Mouse (Mus musculus) lung, embryonic 14.5 days (tissue): Measurements from ENCODE around the gene Hspa12a. TPM values are rescaled to one million over a fixed set of nuclear protein-coding genes. Genes with fewer than 3 reads are reported as not detected.
A peak's percentile ranks its signal among the peaks of the same experiment; 100 is the strongest.

ENCODE experiments used
- ATAC-seq: fragments of 200-750 bp; cut with Nextera tagmentation; 2 replicates; pipeline ENCODE4 v1.8.0; 2017; ENCODE audit warnings: mild to moderate bottlenecking, moderate TSS enrichment, moderate library complexity; ENCODE audit not compliant: insufficient read depth
- DNase-seq: peaks from one replicate; pipeline ENCODE4 v3.0.0-alpha.2; 2015
- H3K27ac ChIP-seq: fragments of 300-500 bp; sonication (generic); 2 replicates; pipeline ENCODE4 v1.5.1; 2014; ENCODE audit warnings: low read depth, mild to moderate bottlenecking, moderate library complexity
- H3K27me3 ChIP-seq: fragments of 300-500 bp; sonication (generic); 2 replicates; pipeline ENCODE4 v1.6.1; 2014; ENCODE audit warnings: low read length, control low read depth; ENCODE audit not compliant: insufficient read depth
- H3K36me3 ChIP-seq: fragments of 300-500 bp; sonication (generic); 2 replicates; pipeline ENCODE4 v1.6.1; 2014; ENCODE audit warnings: control low read depth; ENCODE audit not compliant: insufficient read depth
- H3K4me1 ChIP-seq: fragments of 300-500 bp; sonication (generic); 2 replicates; pipeline ENCODE4 v1.6.1; 2014; ENCODE audit warnings: antibody characterized with exemption, control low read depth; ENCODE audit not compliant: insufficient read depth
- H3K4me2 ChIP-seq: fragments of 300-500 bp; sonication (generic); 2 replicates; pipeline ENCODE4 v1.6.1; 2014; ENCODE audit warnings: mild to moderate bottlenecking
- H3K4me3 ChIP-seq: fragments of 300-500 bp; sonication (generic); 2 replicates; pipeline ENCODE4 v1.5.1; 2014; ENCODE audit warnings: low read depth, low read length
- H3K9ac ChIP-seq: fragments of 300-500 bp; sonication (generic); 2 replicates; pipeline ENCODE4 v1.6.1; 2014
- H3K9me3 ChIP-seq: fragments of 300-500 bp; sonication (generic); 2 replicates; pipeline ENCODE4 v1.6.1; 2016; ENCODE audit warnings: low read depth, low read length, control low read depth
- CTCF ChIP-seq: IDR thresholded peaks from 2 replicates; pipeline ENCODE4 v1.5.1; 2016; ENCODE audit warnings: antibody characterized with exemption, low read depth
- WGBS: fragments of 180-500 bp; shearing (Covaris S2); extraction: QIAGEN DNeasy Blood & Tissue Kit; methylation state at CpG from one replicate; pipeline ENCODE4 v1.1.7; 2014; 5-methylcytosine and 5-hydroxymethylcytosine counted together
- polyA plus RNA-seq: library from polyadenylated mRNA; unstranded; fragments of >200 nt; fragmentation: Nextera tagmentation; extraction: Ambion mirVana; gene quantifications from 2 replicates; pipeline ENCODE4 v1.2.1, GENCODE M21; 2014

The Hspa12a gene
- 3.9 and 4.6 TPM in 2 replicates for polyA plus RNA-seq

DNA sequence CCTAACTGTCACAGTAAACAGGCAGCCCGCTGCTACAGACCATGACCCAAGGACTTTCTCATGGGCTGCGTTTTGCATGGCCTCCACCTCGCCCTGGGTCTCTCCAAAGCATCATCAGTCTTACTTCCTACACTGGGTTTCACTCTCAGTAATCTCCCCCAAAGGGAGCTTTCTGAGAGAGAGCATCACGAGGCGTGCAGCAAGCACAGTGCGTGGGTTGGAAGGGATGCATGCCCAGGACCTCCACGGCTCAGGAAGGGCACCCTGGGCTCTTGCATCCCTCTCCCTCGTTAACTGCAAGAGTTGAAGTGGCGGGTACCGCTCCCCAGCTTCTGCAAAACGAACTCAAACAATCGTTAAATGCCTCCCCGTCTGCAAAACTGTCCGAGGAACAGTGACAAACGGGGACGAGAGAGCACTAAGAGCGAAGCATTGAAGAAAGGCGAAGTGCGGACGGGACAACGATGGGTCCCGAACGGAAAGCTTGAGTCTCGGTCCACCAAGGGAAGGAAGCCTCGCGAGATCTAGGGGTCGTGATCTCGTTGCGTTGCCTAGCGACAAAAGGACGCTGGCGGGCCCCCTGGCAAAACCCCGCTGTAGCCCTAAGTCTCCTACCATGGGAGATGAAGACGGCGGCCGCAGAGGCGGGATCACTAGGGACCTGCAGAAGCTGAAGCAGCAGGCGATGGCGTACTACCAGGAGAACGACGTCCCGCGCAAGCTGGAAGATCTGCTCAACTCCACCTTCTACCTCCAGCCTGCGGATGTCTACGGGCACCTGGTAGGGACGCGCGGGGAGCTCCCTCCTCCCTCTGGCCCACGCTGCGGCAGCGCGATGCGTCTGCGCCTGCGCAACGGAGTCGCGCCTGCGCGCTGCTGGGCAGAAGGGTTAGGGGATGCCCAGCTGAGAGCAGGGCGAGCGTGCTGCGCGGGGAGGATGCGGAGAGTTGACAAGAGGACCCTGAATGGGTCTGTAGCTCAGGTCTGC lies at the start of gene Hspa12a, which contains the start of gene Eno4:
Hspa12a (minus strand) TSS at position 814 of the 988 bp plus-strand sequence.
Eno4 (plus strand) TSS at position 585 of the 988 bp plus-strand sequence.
- DNase-seq, result peak; percentile 99
- peak within 1 kb of the TSS; percentile 64 for H3K4me3 ChIP-seq
- peak; percentile 98 for ATAC-seq

DNA sequence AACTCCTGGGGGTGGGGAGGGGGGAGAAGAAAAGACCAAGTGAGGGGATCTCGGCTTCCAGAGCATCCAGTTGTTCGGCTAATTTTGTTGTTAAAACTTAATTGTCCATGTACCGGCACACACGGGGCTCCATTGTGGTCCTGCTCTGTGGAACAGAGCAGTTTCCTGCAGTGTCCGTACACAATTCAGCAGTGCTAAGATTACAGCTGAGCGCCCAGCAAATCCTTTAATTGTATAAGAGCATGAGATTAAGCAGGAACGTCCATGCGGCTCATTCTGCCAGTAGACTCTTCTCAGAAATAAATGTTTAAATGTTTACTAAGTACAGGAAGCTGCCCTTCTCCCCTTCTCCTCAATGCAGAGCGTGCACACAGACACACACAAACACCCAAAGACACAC lies 38.1 kb upstream of the Hspa12a start:
- Histone ChIP-seq H3K27ac (no peak overlapping the region), H3K4me3 (no peak overlapping the region), H3K9ac (no peak overlapping the region), H3K4me1 (no peaks in the 10 kb centered on the region), H3K4me2 (no peak overlapping the region), H3K27me3 (no peaks in the 10 kb centered on the region), H3K9me3 (no peaks in the 10 kb centered on the region), H3K36me3 (no peaks in the 10 kb centered on the region)
- 51% methylated on average over 9 of the region's 9 CpGs for WGBS
- DNase-seq (no peak), ATAC-seq (no peak)
- TF ChIP-seq CTCF, result no peak

More for the DNA sequence above, at the start of gene Hspa12a, which contains the start of gene Eno4:
- Histone ChIP-seq H3K27ac (peak within 1 kb of the TSS; percentile 67; the same call in 1 of the 2 replicates), H3K4me1 (peaks cover 7% of the 10 kb centered on the region; the same call in 1 of the 2 replicates), H3K27me3 (no peaks in the 10 kb centered on the region), H3K9ac (peak within 1 kb of the TSS; percentile 79), H3K9me3 (no peaks in the 10 kb centered on the region), H3K36me3 (no peaks in the 10 kb centered on the region), H3K4me2 (peak within 1 kb of the TSS; percentile 96)
- no peak for TF ChIP-seq CTCF
- under 1% methylated on average over 65 of the region's 65 CpGs for WGBS

DNA sequence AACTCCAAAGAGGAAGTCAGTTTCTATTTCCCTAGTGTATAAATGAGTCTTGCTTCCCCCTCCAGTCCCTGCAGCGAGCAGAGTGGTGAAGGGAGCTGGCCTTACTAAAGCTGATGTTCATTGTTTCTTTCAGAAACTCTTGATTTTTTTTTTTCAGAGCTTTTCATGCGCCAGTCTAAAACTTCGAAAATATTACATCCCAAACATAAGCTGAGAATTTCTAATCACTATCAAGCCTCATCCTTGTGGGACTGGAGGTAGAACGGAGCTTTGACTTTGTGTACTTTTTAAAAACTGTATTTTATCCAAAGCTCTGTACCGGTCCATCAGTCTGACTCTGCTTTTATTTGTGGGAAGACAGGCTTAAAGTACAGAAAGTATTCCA lies 36.6 kb upstream of the Hspa12a start:
- WGBS, result 62% methylated on average over 5 of the region's 5 CpGs
- no peak overlapping the region for H3K9ac ChIP-seq
- H3K36me3 ChIP-seq, result no peaks in the 10 kb centered on the region
- ATAC-seq (no peak), DNase-seq (no peak)
- no peaks in the 10 kb centered on the region for H3K4me1 ChIP-seq
- H3K27me3 ChIP-seq, result no peaks in the 10 kb centered on the region
- TF ChIP-seq CTCF, result no peak
- H3K4me3 ChIP-seq, result peak overlapping the region; percentile 17; the same call in 1 of the 2 replicates
- H3K9me3 ChIP-seq, result no peaks in the 10 kb centered on the region
- H3K27ac ChIP-seq, result no peak overlapping the region
- H3K4me2 ChIP-seq, result peak overlapping the region; percentile 39

- WGBS, result 44% methylated on average over 13 of the region's 13 CpGs
- no peak overlapping the region for H3K27ac ChIP-seq
- H3K27me3 ChIP-seq, result no peaks in the 10 kb centered on the region
- H3K4me2 ChIP-seq, result peak overlapping the region; percentile 39
- no peaks in the 10 kb centered on the region for H3K36me3 ChIP-seq
- peak overlapping the region; percentile 17; the same call in 1 of the 2 replicates for H3K4me3 ChIP-seq
- no peaks in the 10 kb centered on the region for H3K9me3 ChIP-seq
- no peaks in the 10 kb centered on the region for H3K4me1 ChIP-seq
- peak; percentile 78 for DNase-seq
- H3K9ac ChIP-seq, result no peak overlapping the region
- no peak for TF ChIP-seq CTCF
- ATAC-seq, result no peak; the same call in 1 of the 2 replicates
Observed at GRCm38 (mm10) chr19:58979436-58980055, 36.1 kb upstream of the Hspa12a start.

- H3K36me3 ChIP-seq, result no peaks in the 10 kb centered on the region
- 62% methylated on average over 11 of the region's 11 CpGs for WGBS
- no peak overlapping the region for H3K9ac ChIP-seq
- peak; percentile 9 for DNase-seq
- no peak for ATAC-seq
- no peaks in the 10 kb centered on the region for H3K4me1 ChIP-seq
- H3K4me3 ChIP-seq, result no peak overlapping the region
- no peaks in the 10 kb centered on the region for H3K9me3 ChIP-seq
- no peak overlapping the region for H3K27ac ChIP-seq
- H3K4me2 ChIP-seq, result no peak overlapping the region
- TF ChIP-seq CTCF, result no peak
- no peaks in the 10 kb centered on the region for H3K27me3 ChIP-seq
Observed at GRCm38 (mm10) chr19:58978401-58979171, 35.1 kb upstream of the Hspa12a start.

GRCm38 (mm10) chr19:58975216-58975863 lies 31.9 kb upstream of the Hspa12a start:
- DNase-seq (no peak), ATAC-seq (no peak)
- Histone ChIP-seq H3K4me3 (no peak overlapping the region), H3K9ac (no peak overlapping the region), H3K36me3 (no peaks in the 10 kb centered on the region), H3K9me3 (no peaks in the 10 kb centered on the region), H3K27me3 (no peaks in the 10 kb centered on the region), H3K27ac (no peak overlapping the region), H3K4me2 (no peak overlapping the region), H3K4me1 (no peaks in the 10 kb centered on the region)
- WGBS, result 74% methylated on average over 11 of the region's 11 CpGs
- no peak for TF ChIP-seq CTCF
